Mouse (Mus musculus) megakaryocyte, embryonic 14.5 days (primary cell): ENCODE measurements around the gene Hnrnph3.

Experiments used
- FLI1 ChIP-seq: IDR thresholded peaks from 2 replicates; pipeline ENCODE4 v1.6.1; 2012; ENCODE audit warnings: low read length, inconsistent platforms, mixed read lengths
- GATA1 ChIP-seq: IDR thresholded peaks from 3 replicates; pipeline ENCODE4 v1.6.1; 2012; ENCODE audit warnings: mixed read lengths, low read length, inconsistent platforms, borderline replicate concordance

- TF ChIP-seq GATA1 (no peak), FLI1 (no peak)
Measured at GRCm38 (mm10) chr10:63026156-63026794, 2.3 kb upstream of the Hnrnph3 start.
